27 mouse cellular contexts compared by ENCODE assay signal in genomic region chr6:13305873-13306272, GRCm38 (mm10).
DNase-seq lines count a peak whose midpoint lies in the region; ATAC-seq lines count a peak whose summit lies in the region.
"Had no signal": no experiment of that assay in that cellular context is flagged by ENCODE, and none has a peak within 500 bp of the region (broad histone marks: within the 10 kb centered on the region; RNA-seq: fewer than 3 reads in every experiment).

No protein-coding gene starts in this region.

- H3K27ac ChIP-seq in hindbrain, embryonic 14.5 days, result no peak overlapping the region
- no peak overlapping the region for H3K27ac ChIP-seq in hindbrain, embryonic 10.5 days
- H3K27ac ChIP-seq in midbrain, embryonic 13.5 days, result no peak overlapping the region
- no peak overlapping the region for H3K27ac ChIP-seq in midbrain, embryonic 11.5 days (ENCODE audit: low read depth, low read length)
- H3K27ac ChIP-seq in midbrain, embryonic 15.5 days, result no peak overlapping the region
- H3K27ac ChIP-seq: embryonic facial prominence, embryonic 15.5 days; hindbrain, embryonic 13.5 days; intestine, embryonic 15.5 days; layer of hippocampus, adult 2 months; limb, embryonic 15.5 days; liver, embryonic 14.5 days; stomach, embryonic 15.5 days had no signal

- H3K9me3 ChIP-seq in hindbrain, embryonic 14.5 days (ENCODE audit: control insufficient read depth, low read length), result no peaks in the 10 kb centered on the region
- no peaks in the 10 kb centered on the region for H3K9me3 ChIP-seq in hindbrain, embryonic 10.5 days
- H3K9me3 ChIP-seq in midbrain, embryonic 13.5 days, result no peaks in the 10 kb centered on the region
- no peaks in the 10 kb centered on the region for H3K9me3 ChIP-seq in midbrain, embryonic 11.5 days (ENCODE audit: control insufficient read depth, low read length)
- H3K9me3 ChIP-seq in midbrain, embryonic 15.5 days, result no peaks in the 10 kb centered on the region
- H3K9me3 ChIP-seq: embryonic facial prominence, embryonic 15.5 days; heart, embryonic 12.5 days; hindbrain, embryonic 13.5 days; intestine, embryonic 15.5 days; limb, embryonic 15.5 days; megakaryocyte, embryonic 14.5 days; stomach, embryonic 15.5 days had no signal

- ATAC-seq in hindbrain, embryonic 14.5 days (ENCODE audit: low FRiP score), result peak; percentile 68
- peak; percentile 62; the same call in 1 of the 2 replicates for ATAC-seq in midbrain, embryonic 13.5 days
- ATAC-seq in midbrain, embryonic 11.5 days (ENCODE audit: low FRiP score), result no peak
- peak; percentile 69; the same call in 1 of the 2 replicates for ATAC-seq in midbrain, embryonic 15.5 days (replicated peaks)
- ATAC-seq: intestine, embryonic 15.5 days had no signal

- H3K4me3 ChIP-seq in hindbrain, embryonic 14.5 days (replicated peaks; ENCODE audit: low read length), result no peak overlapping the region
- no peak overlapping the region for H3K4me3 ChIP-seq in hindbrain, embryonic 10.5 days
- H3K4me3 ChIP-seq in midbrain, embryonic 13.5 days (replicated peaks), result no peak overlapping the region
- H3K4me3 ChIP-seq in midbrain, embryonic 11.5 days (ENCODE audit: low read depth, low read length), result no peak overlapping the region
- no peak overlapping the region for H3K4me3 ChIP-seq in midbrain, embryonic 15.5 days
- H3K4me3 ChIP-seq: embryonic facial prominence, embryonic 15.5 days; heart, embryonic 12.5 days; hindbrain, embryonic 13.5 days; intestine, embryonic 15.5 days; layer of hippocampus, adult 2 months; limb, embryonic 15.5 days; megakaryocyte, embryonic 14.5 days; stomach, embryonic 15.5 days had no signal

- no peaks in the 10 kb centered on the region for H3K36me3 ChIP-seq in hindbrain, embryonic 14.5 days (replicated peaks; ENCODE audit: control insufficient read depth, insufficient read depth)
- H3K36me3 ChIP-seq in hindbrain, embryonic 10.5 days, result no peaks in the 10 kb centered on the region
- H3K36me3 ChIP-seq in midbrain, embryonic 13.5 days, result no peaks in the 10 kb centered on the region
- no peaks in the 10 kb centered on the region for H3K36me3 ChIP-seq in midbrain, embryonic 11.5 days (ENCODE audit: control insufficient read depth, insufficient read depth, low read length)
- H3K36me3 ChIP-seq in midbrain, embryonic 15.5 days (replicated peaks), result no peaks in the 10 kb centered on the region
- H3K36me3 ChIP-seq: embryonic facial prominence, embryonic 15.5 days; heart, embryonic 12.5 days; hindbrain, embryonic 13.5 days; intestine, embryonic 15.5 days; limb, embryonic 15.5 days; stomach, embryonic 15.5 days had no signal

- H3K27me3 ChIP-seq in hindbrain, embryonic 14.5 days (ENCODE audit: control insufficient read depth, insufficient read depth, low read length), result no peaks in the 10 kb centered on the region
- no peaks in the 10 kb centered on the region for H3K27me3 ChIP-seq in hindbrain, embryonic 10.5 days (ENCODE audit: insufficient read depth, poor library complexity, severe bottlenecking)
- H3K27me3 ChIP-seq in midbrain, embryonic 13.5 days, result no peaks in the 10 kb centered on the region
- H3K27me3 ChIP-seq in midbrain, embryonic 11.5 days (ENCODE audit: control insufficient read depth, insufficient read depth, low read length), result no peaks in the 10 kb centered on the region
- no peaks in the 10 kb centered on the region for H3K27me3 ChIP-seq in midbrain, embryonic 15.5 days (replicated peaks)
- H3K27me3 ChIP-seq: embryonic facial prominence, embryonic 15.5 days; heart, embryonic 12.5 days; hindbrain, embryonic 13.5 days; intestine, embryonic 15.5 days; limb, embryonic 15.5 days; megakaryocyte, embryonic 14.5 days; stomach, embryonic 15.5 days had no signal

- no peak overlapping the region for H3K4me2 ChIP-seq in hindbrain, embryonic 14.5 days (replicated peaks)
- H3K4me2 ChIP-seq in midbrain, embryonic 13.5 days (replicated peaks), result no peak overlapping the region
- no peak overlapping the region for H3K4me2 ChIP-seq in midbrain, embryonic 11.5 days
- no peak overlapping the region for H3K4me2 ChIP-seq in midbrain, embryonic 15.5 days
- H3K4me2 ChIP-seq: embryonic facial prominence, embryonic 15.5 days; heart, embryonic 12.5 days; hindbrain, embryonic 13.5 days; intestine, embryonic 15.5 days; limb, embryonic 15.5 days; lung, embryonic 14.5 days; stomach, embryonic 15.5 days had no signal

- peak; percentile 64 to 67 for DNase-seq in cerebellum, postnatal 14 days
- no peak for DNase-seq in cerebellum, adult 11-12 months
- DNase-seq in hindbrain, embryonic 14.5 days (ENCODE audit: low spot score), result peak; percentile 39
- no peak for DNase-seq in hindbrain, embryonic 10.5 days (ENCODE audit: low spot score)
- no peak for DNase-seq in midbrain, embryonic 11.5 days (ENCODE audit: low spot score, missing footprints)
- DNase-seq in embryo, embryonic 11 days, result no peak
- DNase-seq: adrenal gland, postnatal 14 days; cerebellum, adult 11 months; cerebellum, postnatal 36 days; gastrocnemius, postnatal 25 days; heart, adult 18-20 months; heart, postnatal 10 days; kidney, adult 8-10 months; kidney, postnatal 10 days; lung, embryonic 14.5 days; thymus, postnatal 25 days had no signal

- WGBS in hindbrain, embryonic 14.5 days, result 67% methylated on average over 5 of the region's 5 CpGs
- 84% methylated on average over 5 of the region's 5 CpGs for WGBS in hindbrain, embryonic 10.5 days
- WGBS in midbrain, embryonic 13.5 days, result 68% methylated on average over 5 of the region's 5 CpGs
- 88% methylated on average over 5 of the region's 5 CpGs for WGBS in midbrain, embryonic 11.5 days
- 51% methylated on average over 5 of the region's 5 CpGs for WGBS in midbrain, embryonic 15.5 days

- no peaks in the 10 kb centered on the region for H3K4me1 ChIP-seq in hindbrain, embryonic 14.5 days (replicated peaks; ENCODE audit: control insufficient read depth, insufficient read depth, low read length)
- no peaks in the 10 kb centered on the region for H3K4me1 ChIP-seq in hindbrain, embryonic 10.5 days (replicated peaks)
- no peaks in the 10 kb centered on the region for H3K4me1 ChIP-seq in midbrain, embryonic 13.5 days (replicated peaks)
- no peaks in the 10 kb centered on the region for H3K4me1 ChIP-seq in midbrain, embryonic 11.5 days (ENCODE audit: control insufficient read depth, insufficient read depth, low read length)
- peaks cover 3% of the 10 kb centered on the region; the same call in 1 of the 2 replicates for H3K4me1 ChIP-seq in midbrain, embryonic 15.5 days
- H3K4me1 ChIP-seq: embryonic facial prominence, embryonic 15.5 days; heart, embryonic 12.5 days; hindbrain, embryonic 13.5 days; intestine, embryonic 15.5 days; limb, embryonic 15.5 days; megakaryocyte, embryonic 14.5 days; stomach, embryonic 15.5 days had no signal

- H3K9ac ChIP-seq in hindbrain, embryonic 14.5 days, result no peak overlapping the region
- no peak overlapping the region for H3K9ac ChIP-seq in midbrain, embryonic 13.5 days (replicated peaks)
- H3K9ac ChIP-seq in midbrain, embryonic 11.5 days (ENCODE audit: low read length), result no peak overlapping the region
- H3K9ac ChIP-seq in midbrain, embryonic 15.5 days, result no peak overlapping the region
- H3K9ac ChIP-seq: embryonic facial prominence, embryonic 15.5 days; heart, embryonic 12.5 days; hindbrain, embryonic 13.5 days; intestine, embryonic 15.5 days; limb, embryonic 15.5 days; liver, embryonic 14.5 days; lung, embryonic 14.5 days; stomach, embryonic 15.5 days had no signal

Comparison
In these comparisons a context has a peak if more than half of its experiments do, and no peak if none do; other contexts are left out.
1. DNase-seq: peak in cerebellum, postnatal 14 days (2 of 2) and hindbrain, embryonic 14.5 days (single experiment); none in cerebellum, adult 11-12 months (single experiment), hindbrain, embryonic 10.5 days (single experiment), midbrain, embryonic 11.5 days (single experiment) and embryo, embryonic 11 days (single experiment).